Mouse (Mus musculus) lung, adult 2 months (tissue): ENCODE measurements at regions not wholly inside any gene's neighbourhood (a gene's known extent, or its start where the extent isn't known, plus 50 kb on each side); places are given as distances from the start of the nearest gene placed in this dataset.

Source experiments
- CTCF ChIP-seq: fragments of 200-500 bp; IDR thresholded peaks from 2 replicates; pipeline ENCODE4 v1.5.1; 2011; ENCODE audit warnings: mild to moderate bottlenecking, low read length, control low read depth; ENCODE audit not compliant: insufficient read depth
- POLR2A ChIP-seq: fragments of 200-500 bp; IDR thresholded peaks from 2 replicates; pipeline ENCODE4 v1.6.1; 2011; ENCODE audit warnings: low read depth, mild to moderate bottlenecking, control low read depth, low read length, borderline replicate concordance; ENCODE audit errors: extremely low read depth

DNA sequence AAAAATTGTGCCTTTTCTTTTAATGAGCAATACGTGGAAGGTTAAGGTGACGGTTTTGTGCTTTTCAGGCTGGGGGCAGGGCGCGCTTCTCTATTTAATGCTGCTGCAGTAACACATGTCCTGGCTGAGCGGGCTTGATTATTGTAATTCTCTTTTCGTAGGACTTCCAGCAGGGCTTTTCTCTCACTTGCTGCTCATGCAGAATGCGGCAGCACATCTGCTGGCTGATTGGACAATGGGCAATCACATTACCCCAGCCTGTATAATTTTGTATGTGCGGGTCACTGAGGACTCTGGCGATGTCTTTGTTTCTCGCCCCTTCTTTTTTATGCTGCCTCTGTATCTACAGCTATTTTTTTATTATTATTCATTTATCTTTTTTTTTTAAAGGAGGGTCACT is 91.4 kb upstream of the Fam92a start:
- TF ChIP-seq POLR2A (no peak), CTCF (no peak)
